Mouse (Mus musculus): ENCODE results near the gene Cyp4a12b.
"Not testable (repeated sequence)": the region's sequence is repeated elsewhere in the genome, so short reads cannot be mapped to it uniquely, and the experiment has no call there.

DNA sequence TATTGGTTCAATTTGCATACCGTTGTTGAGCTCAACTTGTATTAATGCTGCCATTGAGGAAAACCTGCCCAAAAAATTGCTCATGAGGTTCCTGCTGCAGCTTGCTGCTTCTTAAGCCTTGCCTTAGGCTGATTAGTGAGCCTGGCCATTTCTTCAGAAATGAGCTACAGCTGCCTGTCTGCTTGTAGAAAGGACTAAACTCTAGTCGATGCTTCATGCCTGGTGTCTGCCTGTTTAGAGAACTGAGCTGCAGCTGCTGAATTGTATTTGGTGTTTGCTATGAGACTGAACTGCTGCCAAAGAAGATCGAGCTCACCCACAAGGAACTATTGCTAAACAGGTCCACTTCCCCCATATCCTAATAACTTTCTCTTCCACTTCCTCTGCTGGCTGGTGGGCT, 45.8 kb upstream of the Cyp4a12b start:
- not testable (repeated sequence) for TF ChIP-seq POLR2A (IDR thresholded peaks at IDR 0.05; ENCODE audit: low read depth, low read length); CTCF (IDR thresholded peaks at IDR 0.05; ENCODE audit: borderline replicate concordance, insufficient read depth, low read length)

Data from embryonic fibroblast, embryonic 13.5 days (primary cell).